Mouse (Mus musculus): ENCODE data around the gene Pgpep1. TPM values are rescaled to one million over a fixed set of nuclear protein-coding genes. Genes with fewer than 3 reads are reported as not detected.
A peak's percentile ranks its signal among the peaks of the same experiment; 100 is the strongest.

Gene Pgpep1
- polyA plus RNA-seq, 1 experiment from 2014 or later, result 18.9 TPM

- no peak for ATAC-seq (ENCODE audit: low read depth)
- Histone ChIP-seq H3K36me3 (ENCODE audit: control insufficient read depth, insufficient read depth) (no peaks in the 10 kb centered on the region), H3K4me2 (ENCODE audit: low read depth, low read length) (no peak overlapping the region; the same call in 1 of the 2 replicates), H3K4me1 (ENCODE audit: control insufficient read depth, low read depth, low read length) (peaks cover 43% of the 10 kb centered on the region), H3K27me3 (ENCODE audit: control insufficient read depth, insufficient read depth, low read depth, low read length) (no peaks in the 10 kb centered on the region), H3K27ac (ENCODE audit: low read length) (no peak overlapping the region), H3K9ac (ENCODE audit: low read depth, low read length) (no peak overlapping the region), H3K9me3 (replicated peaks; ENCODE audit: control insufficient read depth, low read length) (no peaks in the 10 kb centered on the region; the same call in 1 of the 2 replicates), H3K4me3 (ENCODE audit: low read depth, low read length) (no peak overlapping the region)
- 65% methylated on average over 10 of the region's 10 CpGs for WGBS (ENCODE audit: insufficient replicate concordance)
Measured at GRCm38 (mm10) chr8:70598722-70599121, 61.5 kb downstream of the Pgpep1 start.

GRCm38 (mm10) chr8:70598283-70598682, 61.9 kb downstream of the Pgpep1 start:
- Histone ChIP-seq H3K27ac (ENCODE audit: low read length) (no peak overlapping the region), H3K9me3 (replicated peaks; ENCODE audit: control insufficient read depth, low read length) (no peaks in the 10 kb centered on the region; the same call in 1 of the 2 replicates)

GRCm38 (mm10) chr8:70597417-70598272, 62.5 kb downstream of the Pgpep1 start:
- Histone ChIP-seq H3K36me3 (ENCODE audit: control insufficient read depth, insufficient read depth) (no peaks in the 10 kb centered on the region), H3K4me2 (ENCODE audit: low read depth, low read length) (peak overlapping the region; percentile 61), H3K9me3 (replicated peaks; ENCODE audit: control insufficient read depth, low read length) (no peaks in the 10 kb centered on the region; the same call in 1 of the 2 replicates), H3K9ac (ENCODE audit: low read depth, low read length) (peak overlapping the region; percentile 28; the same call in 1 of the 2 replicates), H3K27ac (ENCODE audit: low read length) (no peak overlapping the region), H3K4me3 (ENCODE audit: low read depth, low read length) (peak overlapping the region; percentile 42), H3K27me3 (ENCODE audit: control insufficient read depth, insufficient read depth, low read depth, low read length) (no peaks in the 10 kb centered on the region), H3K4me1 (ENCODE audit: control insufficient read depth, low read depth, low read length) (peaks cover 53% of the 10 kb centered on the region)
- 61% methylated on average over 54 of the region's 68 CpGs for WGBS (ENCODE audit: insufficient replicate concordance)
- no peak for ATAC-seq (ENCODE audit: low read depth)

More at GRCm38 (mm10) chr8:70598283-70598682, 61.9 kb downstream of the Pgpep1 start:
- ATAC-seq (ENCODE audit: low read depth), result no peak
- Histone ChIP-seq H3K27me3 (ENCODE audit: control insufficient read depth, insufficient read depth, low read depth, low read length) (no peaks in the 10 kb centered on the region), H3K4me3 (ENCODE audit: low read depth, low read length) (peak overlapping the region; percentile 42), H3K36me3 (ENCODE audit: control insufficient read depth, insufficient read depth) (no peaks in the 10 kb centered on the region), H3K4me2 (ENCODE audit: low read depth, low read length) (peak overlapping the region; percentile 61), H3K9ac (ENCODE audit: low read depth, low read length) (peak overlapping the region; percentile 28; the same call in 1 of the 2 replicates), H3K4me1 (ENCODE audit: control insufficient read depth, low read depth, low read length) (peaks cover 48% of the 10 kb centered on the region)
- WGBS (ENCODE audit: insufficient replicate concordance), result 37% methylated on average over 29 of the region's 29 CpGs

GRCm38 (mm10) chr8:70596775-70597416, 63.3 kb downstream of the Pgpep1 start:
- H3K9ac ChIP-seq (ENCODE audit: low read depth, low read length), result no peak overlapping the region

More at GRCm38 (mm10) chr8:70596775-70597416, 63.3 kb downstream of the Pgpep1 start:
- no peak overlapping the region for H3K4me3 ChIP-seq (ENCODE audit: low read depth, low read length)
- H3K36me3 ChIP-seq (ENCODE audit: control insufficient read depth, insufficient read depth), result peaks cover under 1% of the 10 kb centered on the region; the same call in 1 of the 2 replicates
- no peaks in the 10 kb centered on the region; the same call in 1 of the 2 replicates for H3K9me3 ChIP-seq (replicated peaks; ENCODE audit: control insufficient read depth, low read length)
- ATAC-seq (ENCODE audit: low read depth), result no peak
- H3K27ac ChIP-seq (ENCODE audit: low read length), result no peak overlapping the region
- H3K4me1 ChIP-seq (ENCODE audit: control insufficient read depth, low read depth, low read length), result peaks cover 58% of the 10 kb centered on the region
- H3K27me3 ChIP-seq (ENCODE audit: control insufficient read depth, insufficient read depth, low read depth, low read length), result no peaks in the 10 kb centered on the region
- 80% methylated on average over 17 of the region's 17 CpGs for WGBS (ENCODE audit: insufficient replicate concordance)
- no peak overlapping the region for H3K4me2 ChIP-seq (ENCODE audit: low read depth, low read length)

Other genes with a start within 250 kb of the Pgpep1 start
- 3.4 and 3.9 TPM in 2 replicates for gene Crtc1, start 220.8 kb downstream of the Pgpep1 start, polyA plus RNA-seq (2015; fragmentation: Nextera tagmentation; extraction: Ambion mirVana)
- 5.6 and 7.1 TPM in 2 replicates for gene Klhl26, start 183.4 kb downstream of the Pgpep1 start, polyA plus RNA-seq (2015; fragmentation: Nextera tagmentation; extraction: Ambion mirVana)
- not detected in 2 replicates for gene Tmem59l, start 173.0 kb downstream of the Pgpep1 start, polyA plus RNA-seq (2015; fragmentation: Nextera tagmentation; extraction: Ambion mirVana)
- 0.83 and 1.3 TPM in 2 replicates for gene Crlf1, start 167.2 kb downstream of the Pgpep1 start, polyA plus RNA-seq (2015; fragmentation: Nextera tagmentation; extraction: Ambion mirVana)
- gene Rex1bd, start 153.6 kb downstream of the Pgpep1 start, polyA plus RNA-seq (2015; fragmentation: Nextera tagmentation; extraction: Ambion mirVana), result 53.7 and 55.6 TPM in 2 replicates
- gene Uba52, start 149.6 kb downstream of the Pgpep1 start, polyA plus RNA-seq (2015; fragmentation: Nextera tagmentation; extraction: Ambion mirVana), result 490 and 558 TPM in 2 replicates
- gene Fkbp8, start 132.7 kb downstream of the Pgpep1 start, polyA plus RNA-seq (2015; fragmentation: Nextera tagmentation; extraction: Ambion mirVana), result 155 and 158 TPM in 2 replicates
- gene Kxd1, start 132.4 kb downstream of the Pgpep1 start, polyA plus RNA-seq (2015; fragmentation: Nextera tagmentation; extraction: Ambion mirVana), result 27.6 and 29.0 TPM in 2 replicates
- 12.9 and 16.8 TPM in 2 replicates for gene Ell, start 120.9 kb downstream of the Pgpep1 start, polyA plus RNA-seq (2015; fragmentation: Nextera tagmentation; extraction: Ambion mirVana)
- gene Isyna1, start 66.0 kb downstream of the Pgpep1 start, polyA plus RNA-seq (2015; fragmentation: Nextera tagmentation; extraction: Ambion mirVana), result 35.0 and 38.0 TPM in 2 replicates
- gene Ssbp4, start 51.5 kb downstream of the Pgpep1 start, polyA plus RNA-seq (2015; fragmentation: Nextera tagmentation; extraction: Ambion mirVana), result 25.1 and 32.3 TPM in 2 replicates
- gene Lrrc25, start 44.2 kb downstream of the Pgpep1 start, polyA plus RNA-seq (2015; fragmentation: Nextera tagmentation; extraction: Ambion mirVana), result 7.5 and 9.0 TPM in 2 replicates
- gene Gdf15, start 27.9 kb downstream of the Pgpep1 start, polyA plus RNA-seq (2015; fragmentation: Nextera tagmentation; extraction: Ambion mirVana), result 2.7 and 3.1 TPM in 2 replicates
- 104 and 113 TPM in 2 replicates for gene Lsm4, start 12.9 kb upstream of the Pgpep1 start, polyA plus RNA-seq (2015; fragmentation: Nextera tagmentation; extraction: Ambion mirVana)
- gene Jund, start 38.6 kb upstream of the Pgpep1 start, polyA plus RNA-seq (2015; fragmentation: Nextera tagmentation; extraction: Ambion mirVana), result 12.3 and 17.5 TPM in 2 replicates
- gene Iqcn, start 43.1 kb upstream of the Pgpep1 start, polyA plus RNA-seq (2015; fragmentation: Nextera tagmentation; extraction: Ambion mirVana), result 0.02 TPM in 1 of 2 replicates, not detected in the other
- 0.40 and 0.47 TPM in 2 replicates for gene Gm3336, start 58.2 kb upstream of the Pgpep1 start, polyA plus RNA-seq (2015; fragmentation: Nextera tagmentation; extraction: Ambion mirVana)
- 1.5 and 2.2 TPM in 2 replicates for gene Pde4c, start 63.3 kb upstream of the Pgpep1 start, polyA plus RNA-seq (2015; fragmentation: Nextera tagmentation; extraction: Ambion mirVana)
- gene Rab3a, start 94.3 kb upstream of the Pgpep1 start, polyA plus RNA-seq (2015; fragmentation: Nextera tagmentation; extraction: Ambion mirVana), result 2.2 and 3.4 TPM in 2 replicates
- gene Mpv17l2, start 100.6 kb upstream of the Pgpep1 start, polyA plus RNA-seq (2015; fragmentation: Nextera tagmentation; extraction: Ambion mirVana), result 31.4 and 32.1 TPM in 2 replicates
- gene Pik3r2, start 116.3 kb upstream of the Pgpep1 start, polyA plus RNA-seq (2015; fragmentation: Nextera tagmentation; extraction: Ambion mirVana), result 12.2 and 13.9 TPM in 2 replicates
- 7.5 and 9.0 TPM in 2 replicates for gene Mast3, start 144.7 kb upstream of the Pgpep1 start, polyA plus RNA-seq (2015; fragmentation: Nextera tagmentation; extraction: Ambion mirVana)
- gene Il12rb1, start 148.1 kb upstream of the Pgpep1 start, polyA plus RNA-seq (2015; fragmentation: Nextera tagmentation; extraction: Ambion mirVana), result 0.06 and 0.35 TPM in 2 replicates
- 11.6 and 13.5 TPM in 2 replicates for gene Arrdc2, start 179.3 kb upstream of the Pgpep1 start, polyA plus RNA-seq (2015; fragmentation: Nextera tagmentation; extraction: Ambion mirVana)
- 0.20 and 0.46 TPM in 2 replicates for gene Kcnn1, start 202.9 kb upstream of the Pgpep1 start, polyA plus RNA-seq (2015; fragmentation: Nextera tagmentation; extraction: Ambion mirVana)
- gene Ccdc124, start 213.5 kb upstream of the Pgpep1 start, polyA plus RNA-seq (2015; fragmentation: Nextera tagmentation; extraction: Ambion mirVana), result 42.5 and 43.1 TPM in 2 replicates
- gene Slc5a5, start 232.4 kb upstream of the Pgpep1 start, polyA plus RNA-seq (2015; fragmentation: Nextera tagmentation; extraction: Ambion mirVana), result 0.11 TPM in 1 of 2 replicates, not detected in the other
- 2,028 and 2,149 TPM in 2 replicates for gene Rpl18a, start 237.0 kb upstream of the Pgpep1 start, polyA plus RNA-seq (2015; fragmentation: Nextera tagmentation; extraction: Ambion mirVana)
- 12.1 and 14.4 TPM in 2 replicates for gene Map1s, start 245.5 kb upstream of the Pgpep1 start, polyA plus RNA-seq (2015; fragmentation: Nextera tagmentation; extraction: Ambion mirVana)

All from liver, embryonic 16.5 days (tissue).